Mouse (Mus musculus) heart, postnatal 0 days (tissue): ENCODE data around the gene Oxa1l. TPM values are rescaled to one million over a fixed set of nuclear protein-coding genes. Genes with fewer than 3 reads are reported as not detected.
"Not testable (repeated sequence)": the region's sequence is repeated elsewhere in the genome, so short reads cannot be mapped to it uniquely, and the experiment has no call there.

Experiments used
- ATAC-seq: fragments of 200-750 bp; cut with Nextera tagmentation; 2 replicates; pipeline ENCODE4 v1.8.0; 2017; ENCODE audit warnings: low read depth, moderate number of reproducible peaks, moderate library complexity; ENCODE audit not compliant: insufficient read depth
- DNase-seq: peaks from one replicate; pipeline ENCODE4 v3.0.0-alpha.2; 2016; ENCODE audit warnings: low spot score
- H3K27ac ChIP-seq: fragments of 300-500 bp; sonication (generic); 2 replicates; pipeline ENCODE4 v1.5.1; 2014; ENCODE audit warnings: low read depth, mild to moderate bottlenecking
- H3K27me3 ChIP-seq: fragments of 300-500 bp; sonication (generic); 2 replicates; pipeline ENCODE4 v1.6.1; 2014; ENCODE audit warnings: low read length, mixed read lengths; ENCODE audit not compliant: control insufficient read depth, insufficient read depth
- H3K36me3 ChIP-seq: fragments of 300-500 bp; sonication (generic); replicated peaks from 2 replicates; pipeline ENCODE4 v1.6.1; 2014; ENCODE audit warnings: low read length, mixed read lengths; ENCODE audit not compliant: control insufficient read depth, insufficient read depth
- H3K4me1 ChIP-seq: fragments of 300-500 bp; sonication (generic); 2 replicates; pipeline ENCODE4 v1.6.1; 2014; ENCODE audit warnings: antibody characterized with exemption; ENCODE audit not compliant: control insufficient read depth, insufficient read depth
- H3K4me2 ChIP-seq: fragments of 300-500 bp; sonication (generic); 2 replicates; pipeline ENCODE4 v1.6.1; 2014; ENCODE audit warnings: low read depth, mild to moderate bottlenecking, low read length, moderate library complexity
- H3K4me3 ChIP-seq: fragments of 300-500 bp; sonication (generic); 2 replicates; pipeline ENCODE4 v1.5.1; 2014; ENCODE audit warnings: low read depth, low read length
- H3K9ac ChIP-seq: fragments of 300-500 bp; sonication (generic); replicated peaks from 2 replicates; pipeline ENCODE4 v1.6.1; 2014; ENCODE audit warnings: low read depth, low read length, mixed read lengths
- H3K9me3 ChIP-seq: fragments of 300-500 bp; sonication (generic); replicated peaks from 2 replicates; pipeline ENCODE4 v1.6.1; 2016; ENCODE audit warnings: low read length; ENCODE audit not compliant: control insufficient read depth
- CTCF ChIP-seq: IDR thresholded peaks from 2 replicates; pipeline ENCODE4 v1.5.1; 2016; ENCODE audit warnings: antibody characterized with exemption, control low read depth, low read depth
- EP300 ChIP-seq: IDR thresholded peaks from 2 replicates; pipeline ENCODE4 v1.6.1; 2016; ENCODE audit warnings: antibody characterized with exemption, low read depth
- WGBS: fragments of 180-500 bp; shearing (Covaris S2); extraction: QIAGEN DNeasy Blood & Tissue Kit; methylation state at CpG from one replicate; pipeline ENCODE4 v1.1.7; 2014; 5-methylcytosine and 5-hydroxymethylcytosine counted together
- polyA plus RNA-seq: library from polyadenylated mRNA; unstranded; fragments of >200 nt; fragmentation: Nextera tagmentation; extraction: Ambion mirVana; gene quantifications from 2 replicates; pipeline ENCODE4 v1.2.1, GENCODE M21; 2015
- total RNA-seq: library from RNA; depleted of rRNA; stranded (reverse); fragments of >200 nt; gene quantifications from 2 replicates; pipeline ENCODE4 v1.2.3, GENCODE M21; 2014; ENCODE audit warnings: low replicate concordance

The Oxa1l gene
- total and polyA plus RNA-seq, 2 experiments from 2014 or later, result 109 to 136 TPM

DNA sequence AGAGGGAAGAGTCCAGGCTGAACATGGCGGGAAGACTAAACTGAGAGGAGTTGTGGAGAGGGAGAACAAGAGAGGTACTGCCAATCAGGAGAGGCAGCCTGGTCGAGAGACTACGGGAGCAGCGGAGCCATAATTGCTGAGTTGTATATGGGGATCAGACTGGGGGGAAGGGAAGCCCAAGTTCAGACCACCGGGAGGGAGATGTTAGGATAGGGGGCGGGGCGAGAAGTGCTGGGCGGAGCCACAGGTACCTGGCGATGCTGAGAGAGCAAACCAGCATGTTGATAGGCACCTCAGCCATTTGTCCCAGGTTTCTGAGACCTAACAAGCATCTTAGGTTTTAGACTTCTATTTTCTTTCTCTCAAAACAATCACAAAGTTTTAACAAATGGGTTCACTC is 31.4 kb upstream of the Oxa1l start:
- H3K36me3 ChIP-seq, result no peaks in the 10 kb centered on the region
- H3K4me3 ChIP-seq, result no peak overlapping the region
- H3K9ac ChIP-seq, result no peak overlapping the region
- WGBS, result 43% methylated on average over 9 of the region's 9 CpGs
- DNase-seq, result no peak
- H3K4me2 ChIP-seq, result no peak overlapping the region
- TF ChIP-seq EP300, result no peak
- no peak for TF ChIP-seq CTCF
- ATAC-seq, result no peak
- H3K4me1 ChIP-seq, result peaks cover 10% of the 10 kb centered on the region
- no peak overlapping the region for H3K27ac ChIP-seq
- H3K27me3 ChIP-seq, result no peaks in the 10 kb centered on the region
- H3K9me3 ChIP-seq, result no peaks in the 10 kb centered on the region

DNA sequence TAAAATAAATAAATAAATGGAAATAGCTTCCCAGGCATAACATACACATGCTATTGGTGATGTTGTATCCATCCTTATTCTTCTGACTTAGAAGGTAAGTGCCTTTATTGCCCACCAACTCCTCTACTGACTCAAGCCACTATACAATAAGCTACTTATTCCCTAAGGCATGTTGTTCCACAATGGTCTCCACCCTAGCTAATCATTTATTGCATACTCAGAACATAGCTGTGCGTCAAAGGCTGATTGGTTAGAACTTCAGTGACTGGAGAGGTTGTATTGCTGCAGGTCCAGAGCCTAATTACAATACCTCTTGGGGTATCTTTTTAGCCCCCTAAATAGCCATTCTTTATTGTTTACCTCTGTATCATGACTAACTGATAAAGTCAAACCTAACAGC is 29.5 kb upstream of the Oxa1l start:
- no peak overlapping the region for H3K4me3 ChIP-seq
- H3K9ac ChIP-seq, result no peak overlapping the region
- H3K4me1 ChIP-seq, result peaks cover 10% of the 10 kb centered on the region
- H3K27me3 ChIP-seq, result no peaks in the 10 kb centered on the region
- 90% methylated on average over 1 of the region's 1 CpGs for WGBS
- no peak overlapping the region for H3K4me2 ChIP-seq
- no peak for DNase-seq
- H3K36me3 ChIP-seq, result no peaks in the 10 kb centered on the region
- no peaks in the 10 kb centered on the region for H3K9me3 ChIP-seq
- TF ChIP-seq CTCF (no peak), EP300 (no peak)
- H3K27ac ChIP-seq, result no peak overlapping the region
- ATAC-seq, result no peak

DNA sequence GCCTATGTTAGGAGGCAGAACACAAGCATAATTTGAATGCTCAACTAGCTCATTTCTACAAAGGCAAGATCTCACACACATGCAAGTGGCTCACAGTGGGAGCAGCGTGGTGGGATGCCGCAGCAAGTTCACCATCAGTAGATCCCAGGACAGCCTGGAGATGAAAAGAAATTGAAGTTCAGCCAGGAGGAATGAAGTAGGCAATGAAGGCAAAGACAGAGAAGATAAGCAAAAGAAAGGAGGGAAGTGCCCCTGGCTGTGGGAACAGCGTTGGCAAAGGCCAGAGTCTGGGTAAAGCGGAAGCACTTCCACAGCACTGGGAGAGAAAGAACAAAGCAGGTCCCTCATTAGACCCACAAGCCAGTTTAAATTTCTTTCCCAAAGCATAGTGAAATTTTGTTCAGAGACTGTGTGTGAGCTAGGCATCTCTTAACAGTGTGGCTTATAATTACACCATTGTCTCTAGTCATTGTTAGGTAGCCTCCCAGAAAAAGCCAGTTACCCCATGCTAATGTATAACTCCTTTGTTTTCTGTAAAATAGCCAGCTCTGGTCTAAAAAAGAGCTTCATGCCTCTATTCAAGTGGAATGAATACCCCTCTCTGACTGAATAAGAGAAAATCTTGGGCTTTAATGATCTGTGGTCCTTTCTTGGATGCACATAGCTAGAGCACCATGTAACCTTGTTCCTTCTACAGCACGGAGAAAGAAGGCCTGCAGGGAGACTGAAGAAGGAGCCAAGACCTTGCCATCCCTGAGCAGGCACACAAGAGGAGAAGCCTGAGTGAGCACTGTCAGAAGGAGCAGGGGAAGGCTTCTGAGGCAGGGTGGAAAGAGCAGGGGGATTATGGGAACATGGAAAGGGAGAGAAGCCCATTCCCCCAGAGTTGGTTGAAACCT is 28.2 kb upstream of the Oxa1l start:
- Histone ChIP-seq H3K4me3 (no peak overlapping the region), H3K9ac (no peak overlapping the region), H3K4me2 (no peak overlapping the region), H3K36me3 (no peaks in the 10 kb centered on the region), H3K27me3 (no peaks in the 10 kb centered on the region), H3K27ac (no peak overlapping the region), H3K9me3 (no peaks in the 10 kb centered on the region), H3K4me1 (peaks cover 10% of the 10 kb centered on the region)
- TF ChIP-seq EP300 (no peak), CTCF (no peak)
- no peak for DNase-seq
- 76% methylated on average over 5 of the region's 5 CpGs for WGBS
- no peak for ATAC-seq

DNA sequence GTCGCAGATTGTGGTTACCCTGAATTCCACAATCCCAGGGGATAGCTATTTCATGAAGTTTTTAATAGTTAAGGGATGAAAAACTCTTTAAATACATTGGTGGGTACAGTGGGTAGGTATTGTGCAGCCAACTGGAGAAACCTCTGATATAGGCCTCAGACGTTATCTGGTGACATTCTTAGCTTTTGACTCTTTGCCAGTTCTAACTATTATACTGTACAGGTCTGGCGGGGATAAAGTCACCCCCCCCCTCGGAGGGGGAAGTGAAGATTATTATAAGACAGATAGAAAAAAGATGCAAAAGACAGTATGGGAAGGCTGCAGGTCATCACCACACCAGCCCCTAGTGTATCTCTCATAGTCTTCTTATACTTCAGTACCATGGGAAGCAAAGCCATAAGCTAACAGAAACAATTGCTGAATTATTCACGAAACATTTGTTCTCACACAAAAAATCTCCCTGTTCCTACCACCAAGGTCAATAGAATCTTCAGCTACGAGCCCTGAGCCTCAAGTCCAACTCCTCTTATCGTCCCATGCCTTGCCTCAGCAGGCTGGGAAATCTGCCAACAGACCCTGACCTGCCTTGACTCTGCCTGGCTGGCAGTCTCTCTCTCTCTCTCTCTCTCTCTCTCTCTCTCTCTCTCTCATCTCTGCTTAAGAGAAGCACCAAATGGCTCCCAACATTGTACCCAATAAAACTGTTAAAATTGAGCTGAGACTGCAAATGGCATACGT is 27.0 kb upstream of the Oxa1l start:
- H3K27me3 ChIP-seq, result no peaks in the 10 kb centered on the region
- TF ChIP-seq CTCF (no peak), EP300 (peak; percentile 46; the same call in 1 of the 2 replicates)
- peak overlapping the region; percentile 71 for H3K27ac ChIP-seq
- H3K36me3 ChIP-seq, result no peaks in the 10 kb centered on the region
- no peak overlapping the region for H3K9ac ChIP-seq
- 25% methylated on average over 8 of the region's 8 CpGs for WGBS
- H3K4me3 ChIP-seq, result no peak overlapping the region
- H3K4me2 ChIP-seq, result peak overlapping the region; percentile 15; the same call in 1 of the 2 replicates
- ATAC-seq (peak; percentile 90), DNase-seq (peak; percentile 48)
- H3K4me1 ChIP-seq, result peaks cover 10% of the 10 kb centered on the region
- H3K9me3 ChIP-seq, result no peaks in the 10 kb centered on the region

DNA sequence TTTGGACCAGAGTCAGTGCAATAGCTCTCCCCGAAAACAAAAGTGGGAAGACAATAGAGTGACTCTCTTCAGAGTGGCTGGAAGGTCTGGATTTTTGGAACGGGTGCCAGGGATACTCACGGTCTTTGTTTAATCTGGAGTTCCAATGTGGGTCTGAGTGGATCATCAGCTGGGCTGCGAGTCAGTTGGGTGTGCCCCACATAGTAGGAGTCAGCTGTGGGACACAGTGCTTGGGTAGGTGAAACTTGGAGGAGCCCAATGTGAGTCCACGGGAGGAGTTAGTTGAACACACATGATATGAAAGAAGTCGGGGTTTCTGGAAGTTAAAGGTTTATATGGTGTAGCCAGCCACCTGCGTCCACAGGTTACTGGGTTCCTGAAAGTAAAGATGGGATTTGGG is 19.8 kb upstream of the Oxa1l start:
- no peaks in the 10 kb centered on the region for H3K27me3 ChIP-seq
- TF ChIP-seq EP300 (no peak), CTCF (no peak)
- H3K27ac ChIP-seq, result no peak overlapping the region
- no peak overlapping the region for H3K9ac ChIP-seq
- DNase-seq (no peak), ATAC-seq (no peak)
- H3K4me3 ChIP-seq, result no peak overlapping the region
- H3K4me1 ChIP-seq, result no peaks in the 10 kb centered on the region
- H3K36me3 ChIP-seq, result no peaks in the 10 kb centered on the region
- WGBS, result 44% methylated on average over 7 of the region's 7 CpGs
- H3K4me2 ChIP-seq, result no peak overlapping the region
- no peaks in the 10 kb centered on the region for H3K9me3 ChIP-seq

DNA sequence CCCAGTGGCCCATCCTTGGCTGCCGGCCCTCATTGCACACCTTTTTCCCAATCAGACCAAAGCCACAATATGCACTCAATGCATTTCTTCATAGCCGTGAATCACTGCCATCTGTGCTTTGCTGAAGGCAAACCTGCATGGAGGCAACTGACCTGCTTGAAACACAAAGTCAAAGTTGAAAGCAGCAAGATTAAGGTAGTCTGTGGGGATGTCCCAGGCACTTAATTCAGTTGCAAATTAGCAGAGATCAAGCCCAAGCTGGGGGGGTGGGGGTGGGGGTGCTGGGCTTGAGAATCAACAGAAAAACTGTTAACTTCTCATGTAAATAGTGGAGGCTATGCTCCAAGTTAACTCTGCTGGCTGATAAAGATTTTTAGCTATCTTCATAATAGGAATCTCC is 18.8 kb upstream of the Oxa1l start:
- DNase-seq, H3K9ac ChIP-seq, H3K4me3 ChIP-seq, H3K4me1 ChIP-seq, H3K9me3 ChIP-seq, ATAC-seq, H3K27ac ChIP-seq, H3K36me3 ChIP-seq, H3K27me3 ChIP-seq, H3K4me2 ChIP-seq: not testable (repeated sequence)
- 28% methylated on average over 2 of the region's 2 CpGs for WGBS

DNA sequence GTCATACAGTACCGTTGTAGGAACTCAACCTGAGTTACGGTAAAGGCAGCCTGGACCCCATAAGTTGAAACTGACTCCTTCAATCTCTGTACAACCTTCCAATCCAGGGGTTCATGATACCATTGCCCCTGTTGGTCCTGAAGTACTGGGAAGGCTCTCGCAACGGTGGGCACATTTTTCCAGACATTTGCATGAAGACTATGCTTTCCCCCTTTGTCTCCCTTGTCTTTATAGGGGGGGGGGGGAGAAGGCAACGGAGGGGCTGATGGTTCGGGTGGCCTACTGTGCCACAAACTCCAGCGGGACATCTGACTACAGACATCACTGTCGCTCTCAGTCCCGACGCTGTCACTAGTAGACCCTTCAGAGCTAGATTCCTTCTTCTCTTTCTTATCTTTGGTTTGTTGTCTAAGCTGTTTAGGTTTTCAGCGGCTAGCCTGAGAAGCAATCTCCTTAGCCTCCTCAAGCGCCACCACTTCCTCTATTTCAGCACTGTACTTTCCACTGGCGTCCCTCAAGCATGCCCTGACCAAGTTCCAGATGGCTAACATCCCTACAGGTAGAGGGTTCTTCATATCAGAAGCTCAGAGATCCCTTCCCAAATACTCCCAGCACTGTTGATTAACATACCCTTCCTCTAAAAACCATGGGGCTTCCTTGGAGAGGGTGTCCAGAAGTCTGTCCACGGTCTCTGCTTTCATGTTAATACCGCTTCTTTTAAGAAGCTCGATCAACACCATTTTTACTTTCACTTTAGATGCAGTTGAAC is 9.7 kb upstream of the Oxa1l start:
- not testable (repeated sequence) for H3K36me3 ChIP-seq, H3K9me3 ChIP-seq, H3K27ac ChIP-seq, H3K4me1 ChIP-seq, DNase-seq, ATAC-seq, H3K27me3 ChIP-seq, H3K4me2 ChIP-seq, H3K4me3 ChIP-seq, H3K9ac ChIP-seq
- 72% methylated on average over 15 of the region's 16 CpGs for WGBS
